Mouse (Mus musculus): ENCODE data around the gene Mrpl45. TPM values are rescaled to one million over a fixed set of nuclear protein-coding genes. Genes with fewer than 3 reads are reported as not detected.
A peak's percentile ranks its signal among the peaks of the same experiment; 100 is the strongest.
"Not testable (repeated sequence)": the region's sequence is repeated elsewhere in the genome, so short reads cannot be mapped to it uniquely, and the experiment has no call there.

Gene Mrpl45
- polyA plus RNA-seq, 1 experiment, result 8.6 TPM

GRCm38 (mm10) chr11:97355247-97355646 is 39.7 kb downstream of the Mrpl45 start:
- no peaks in the 10 kb centered on the region for H3K4me1 ChIP-seq (ENCODE audit: control insufficient read depth, insufficient read depth, insufficient read length, low read length)
- no peak overlapping the region for H3K4me3 ChIP-seq (ENCODE audit: low read depth, low read length)
- no peaks in the 10 kb centered on the region for H3K36me3 ChIP-seq (ENCODE audit: control insufficient read depth, insufficient read depth, low read length)
- TF ChIP-seq POLR2A (IDR thresholded peaks at IDR 0.05; ENCODE audit: low read depth, low read length), result no peak
- H3K27me3 ChIP-seq (ENCODE audit: control insufficient read depth, insufficient read depth, low read length), result no peaks in the 10 kb centered on the region
- WGBS, result 86% methylated on average over 7 of the region's 7 CpGs
- no peak overlapping the region for H3K27ac ChIP-seq (ENCODE audit: insufficient read depth, low read depth, low read length)

GRCm38 (mm10) chr11:97357663-97358062 is 42.1 kb downstream of the Mrpl45 start:
- peak; percentile 77; the same call in 1 of the 2 replicates for TF ChIP-seq CTCF (IDR thresholded peaks at IDR 0.05; ENCODE audit: extremely low read depth, insufficient read length, insufficient replicate concordance, low read depth, low read length)
- not testable (repeated sequence) for H3K36me3 ChIP-seq (ENCODE audit: control insufficient read depth, insufficient read depth, low read length); H3K27ac ChIP-seq (ENCODE audit: insufficient read depth, low read depth, low read length); H3K4me3 ChIP-seq (ENCODE audit: low read depth, low read length); H3K27me3 ChIP-seq (ENCODE audit: control insufficient read depth, insufficient read depth, low read length); H3K4me1 ChIP-seq (ENCODE audit: control insufficient read depth, insufficient read depth, insufficient read length, low read length)
- WGBS, result 18% methylated on average over 6 of the region's 6 CpGs

GRCm38 (mm10) chr11:97361948-97362648 is 46.6 kb downstream of the Mrpl45 start, which contains the start of gene Socs7:
Gene Socs7, plus strand, starts transcription at chr11:97362551.
- under 1% methylated on average over 75 of the region's 81 CpGs for WGBS
- peak within 1 kb of the TSS; percentile 43; the same call in 1 of the 2 replicates for H3K27ac ChIP-seq (ENCODE audit: insufficient read depth, low read depth, low read length)
- H3K4me1 ChIP-seq (ENCODE audit: control insufficient read depth, insufficient read depth, insufficient read length, low read length), result peaks cover 7% of the 10 kb centered on the region; the same call in 1 of the 2 replicates
- H3K4me3 ChIP-seq (ENCODE audit: low read depth, low read length), result peak within 1 kb of the TSS; percentile 86
- H3K36me3 ChIP-seq (ENCODE audit: control insufficient read depth, insufficient read depth, low read length), result no peaks in the 10 kb centered on the region
- no peaks in the 10 kb centered on the region for H3K27me3 ChIP-seq (ENCODE audit: control insufficient read depth, insufficient read depth, low read length)
- peak; percentile 34; the same call in 1 of the 2 replicates for TF ChIP-seq POLR2A (IDR thresholded peaks at IDR 0.05; ENCODE audit: low read depth, low read length)
- TF ChIP-seq CTCF (IDR thresholded peaks at IDR 0.05; ENCODE audit: extremely low read depth, insufficient read length, insufficient replicate concordance, low read depth, low read length), result no peak

GRCm38 (mm10) chr11:97362649-97362942 is 47.1 kb downstream of the Mrpl45 start:
- Histone ChIP-seq H3K36me3 (ENCODE audit: control insufficient read depth, insufficient read depth, low read length) (no peaks in the 10 kb centered on the region), H3K4me1 (ENCODE audit: control insufficient read depth, insufficient read depth, insufficient read length, low read length) (peaks cover 7% of the 10 kb centered on the region; the same call in 1 of the 2 replicates), H3K27me3 (ENCODE audit: control insufficient read depth, insufficient read depth, low read length) (no peaks in the 10 kb centered on the region), H3K27ac (ENCODE audit: insufficient read depth, low read depth, low read length) (peak overlapping the region; percentile 43; the same call in 1 of the 2 replicates), H3K4me3 (ENCODE audit: low read depth, low read length) (peak overlapping the region; percentile 86)
- under 1% methylated on average over 39 of the region's 39 CpGs for WGBS
- TF ChIP-seq CTCF (IDR thresholded peaks at IDR 0.05; ENCODE audit: extremely low read depth, insufficient read length, insufficient replicate concordance, low read depth, low read length), result no peak
- TF ChIP-seq POLR2A (IDR thresholded peaks at IDR 0.05; ENCODE audit: low read depth, low read length), result no peak

- H3K4me3 ChIP-seq (ENCODE audit: low read depth, low read length), result peak overlapping the region; percentile 86
- TF ChIP-seq CTCF (IDR thresholded peaks at IDR 0.05; ENCODE audit: extremely low read depth, insufficient read length, insufficient replicate concordance, low read depth, low read length) (no peak), POLR2A (IDR thresholded peaks at IDR 0.05; ENCODE audit: low read depth, low read length) (no peak)
- H3K4me1 ChIP-seq (ENCODE audit: control insufficient read depth, insufficient read depth, insufficient read length, low read length), result peaks cover 7% of the 10 kb centered on the region; the same call in 1 of the 2 replicates
- H3K36me3 ChIP-seq (ENCODE audit: control insufficient read depth, insufficient read depth, low read length), result no peaks in the 10 kb centered on the region
- under 1% methylated on average over 49 of the region's 49 CpGs for WGBS
- peak overlapping the region; percentile 43; the same call in 1 of the 2 replicates for H3K27ac ChIP-seq (ENCODE audit: insufficient read depth, low read depth, low read length)
- no peaks in the 10 kb centered on the region for H3K27me3 ChIP-seq (ENCODE audit: control insufficient read depth, insufficient read depth, low read length)
These were observed 47.6 kb downstream of the Mrpl45 start for GRCm38 (mm10) chr11:97362943-97363643.

- Histone ChIP-seq H3K36me3 (ENCODE audit: control insufficient read depth, insufficient read depth, low read length) (peaks cover 2% of the 10 kb centered on the region; the same call in 1 of the 2 replicates), H3K27me3 (ENCODE audit: control insufficient read depth, insufficient read depth, low read length) (no peaks in the 10 kb centered on the region), H3K4me1 (ENCODE audit: control insufficient read depth, insufficient read depth, insufficient read length, low read length) (peaks cover 7% of the 10 kb centered on the region; the same call in 1 of the 2 replicates), H3K27ac (ENCODE audit: insufficient read depth, low read depth, low read length) (0 out of 2 replicates have a peak overlapping the region, but pooled peaks have one; percentile 13), H3K4me3 (ENCODE audit: low read depth, low read length) (peak overlapping the region; percentile 86)
- WGBS, result 3% methylated on average over 7 of the region's 7 CpGs
- TF ChIP-seq CTCF (IDR thresholded peaks at IDR 0.05; ENCODE audit: extremely low read depth, insufficient read length, insufficient replicate concordance, low read depth, low read length) (no peak), POLR2A (IDR thresholded peaks at IDR 0.05; ENCODE audit: low read depth, low read length) (no peak)
These were observed 48.1 kb downstream of the Mrpl45 start for GRCm38 (mm10) chr11:97363644-97363995.

- Histone ChIP-seq H3K4me3 (ENCODE audit: low read depth, low read length) (no peak overlapping the region), H3K27me3 (ENCODE audit: control insufficient read depth, insufficient read depth, low read length) (no peaks in the 10 kb centered on the region), H3K27ac (ENCODE audit: insufficient read depth, low read depth, low read length) (no peak overlapping the region), H3K36me3 (ENCODE audit: control insufficient read depth, insufficient read depth, low read length) (peaks cover 2% of the 10 kb centered on the region; the same call in 1 of the 2 replicates), H3K4me1 (ENCODE audit: control insufficient read depth, insufficient read depth, insufficient read length, low read length) (peaks cover 7% of the 10 kb centered on the region; the same call in 1 of the 2 replicates)
- TF ChIP-seq POLR2A (IDR thresholded peaks at IDR 0.05; ENCODE audit: low read depth, low read length) (no peak), CTCF (IDR thresholded peaks at IDR 0.05; ENCODE audit: extremely low read depth, insufficient read length, insufficient replicate concordance, low read depth, low read length) (no peak)
- 73% methylated on average over 1 of the region's 1 CpGs for WGBS
These were observed 50.0 kb downstream of the Mrpl45 start for GRCm38 (mm10) chr11:97365556-97365955.

All from small intestine, adult 2 months (tissue).